Mouse (Mus musculus) liver, postnatal 0 days (tissue): Measurements from ENCODE around the gene Frem3. TPM values are rescaled to one million over a fixed set of nuclear protein-coding genes. Genes with fewer than 3 reads are reported as not detected.

Experiments
- ATAC-seq: fragments of 200-750 bp; cut with Nextera tagmentation; 2 replicates; pipeline ENCODE4 v1.8.0; 2017; ENCODE audit warnings: mild to moderate bottlenecking, moderate library complexity
- DNase-seq: peaks from one replicate; pipeline ENCODE4 v3.0.0-alpha.2; 2016
- H3K27ac ChIP-seq: fragments of 300-500 bp; sonication (generic); 2 replicates; pipeline ENCODE4 v1.5.1; 2014; ENCODE audit warnings: antibody characterized with exemption, moderate library complexity, mild to moderate bottlenecking, low read depth
- H3K27me3 ChIP-seq: fragments of 300-500 bp; sonication (generic); 2 replicates; pipeline ENCODE4 v1.6.1; 2014; ENCODE audit warnings: low read length, control low read depth, mixed read lengths; ENCODE audit not compliant: insufficient read depth
- H3K36me3 ChIP-seq: fragments of 300-500 bp; sonication (generic); replicated peaks from 2 replicates; pipeline ENCODE4 v1.6.1; 2014; ENCODE audit warnings: mild to moderate bottlenecking, control low read depth, low read length, moderate library complexity, mixed read lengths; ENCODE audit not compliant: insufficient read depth
- H3K4me1 ChIP-seq: fragments of 300-500 bp; sonication (generic); 2 replicates; pipeline ENCODE4 v1.6.1; 2014; ENCODE audit warnings: antibody characterized with exemption, mild to moderate bottlenecking, control low read depth; ENCODE audit not compliant: insufficient read depth
- H3K4me2 ChIP-seq: fragments of 300-500 bp; sonication (generic); 2 replicates; pipeline ENCODE4 v1.6.1; 2014; ENCODE audit warnings: low read depth, mild to moderate bottlenecking, low read length, moderate library complexity, mixed read lengths
- H3K4me3 ChIP-seq: fragments of 300-500 bp; sonication (generic); 2 replicates; pipeline ENCODE4 v1.5.1; 2014; ENCODE audit warnings: low read depth, low read length
- H3K9ac ChIP-seq: fragments of 300-500 bp; sonication (generic); replicated peaks from 2 replicates; pipeline ENCODE4 v1.6.1; 2014; ENCODE audit warnings: mild to moderate bottlenecking, moderate library complexity
- H3K9me3 ChIP-seq: fragments of 300-500 bp; sonication (generic); 2 replicates; pipeline ENCODE4 v1.6.1; 2016; ENCODE audit warnings: mild to moderate bottlenecking, control low read depth, low read length, mixed read lengths
- CTCF ChIP-seq: sonication (generic); IDR thresholded peaks from 2 replicates; pipeline ENCODE4 v1.5.1; 2016; ENCODE audit warnings: antibody characterized with exemption, low read depth
- EP300 ChIP-seq: IDR thresholded peaks from 2 replicates; pipeline ENCODE4 v1.6.1; 2016; ENCODE audit warnings: antibody characterized with exemption, low read depth, mild to moderate bottlenecking
- WGBS: fragments of 180-500 bp; shearing (Covaris S2); extraction: QIAGEN DNeasy Blood & Tissue Kit; methylation state at CpG from one replicate; pipeline ENCODE4 v1.1.7; 2014; ENCODE audit not compliant: insufficient replicate concordance; 5-methylcytosine and 5-hydroxymethylcytosine counted together
- polyA plus RNA-seq: library from polyadenylated mRNA; unstranded; fragments of >200 nt; fragmentation: Nextera tagmentation; extraction: Ambion mirVana; gene quantifications from 2 replicates; pipeline ENCODE4 v1.2.1, GENCODE M21; 2015

The Frem3 gene
- polyA plus RNA-seq, 1 experiment from 2014 or later = 0.08 TPM

- WGBS = 54% methylated on average over 3 of the region's 3 CpGs
- Histone ChIP-seq H3K4me1 (no peaks in the 10 kb centered on the region), H3K4me3 (no peak overlapping the region)
These were observed 8.9 kb downstream of the Frem3 start for GRCm38 (mm10) chr8:80619787-80620186.

GRCm38 (mm10) chr8:80647394-80647793 is 36.5 kb downstream of the Frem3 start:
- DNase-seq (no peak), ATAC-seq (no peak)
- Histone ChIP-seq H3K27me3 (no peaks in the 10 kb centered on the region), H3K9me3 (no peaks in the 10 kb centered on the region), H3K4me2 (no peak overlapping the region), H3K27ac (no peak overlapping the region), H3K4me3 (no peak overlapping the region), H3K9ac (no peak overlapping the region), H3K36me3 (no peaks in the 10 kb centered on the region), H3K4me1 (no peaks in the 10 kb centered on the region)
- WGBS = 70% methylated on average over 6 of the region's 6 CpGs
- TF ChIP-seq EP300 (no peak), CTCF (no peak)

More at GRCm38 (mm10) chr8:80619787-80620186, 8.9 kb downstream of the Frem3 start:
- H3K9ac ChIP-seq = no peak overlapping the region
- no peaks in the 10 kb centered on the region for H3K27me3 ChIP-seq
- DNase-seq = no peak
- TF ChIP-seq EP300 (no peak), CTCF (no peak)
- H3K9me3 ChIP-seq = no peaks in the 10 kb centered on the region
- H3K36me3 ChIP-seq = no peaks in the 10 kb centered on the region
- H3K4me2 ChIP-seq = no peak overlapping the region
- no peak overlapping the region for H3K27ac ChIP-seq
- ATAC-seq = no peak

- ATAC-seq (no peak), DNase-seq (no peak)
- no peaks in the 10 kb centered on the region for H3K27me3 ChIP-seq
- H3K9ac ChIP-seq = no peak overlapping the region
- no peak overlapping the region for H3K27ac ChIP-seq
- H3K9me3 ChIP-seq = no peaks in the 10 kb centered on the region
- no peak overlapping the region for H3K4me3 ChIP-seq
- peaks cover 3% of the 10 kb centered on the region; the same call in 1 of the 2 replicates for H3K4me1 ChIP-seq
- H3K4me2 ChIP-seq = no peak overlapping the region
- whole genome bisulfite sequencing = 23% methylated on average over 4 of the region's 4 CpGs
- TF ChIP-seq EP300 (no peak), CTCF (no peak)
- H3K36me3 ChIP-seq = no peaks in the 10 kb centered on the region
These were observed 46.8 kb downstream of the Frem3 start for GRCm38 (mm10) chr8:80657639-80658038.

- Histone ChIP-seq H3K9me3 (no peaks in the 10 kb centered on the region), H3K4me1 (peaks cover 3% of the 10 kb centered on the region; the same call in 1 of the 2 replicates), H3K9ac (no peak overlapping the region), H3K4me3 (no peak overlapping the region), H3K36me3 (no peaks in the 10 kb centered on the region), H3K27ac (no peak overlapping the region), H3K4me2 (no peak overlapping the region), H3K27me3 (no peaks in the 10 kb centered on the region)
- ATAC-seq (peak; percentile 56), DNase-seq (no peak)
- 35% methylated on average over 4 of the region's 4 CpGs for WGBS
- TF ChIP-seq CTCF (no peak), EP300 (peak; percentile 88)
These were observed 50.2 kb downstream of the Frem3 start for GRCm38 (mm10) chr8:80661055-80661454.

GRCm38 (mm10) chr8:80663476-80663875 is 52.6 kb downstream of the Frem3 start:
- Histone ChIP-seq H3K9me3 (no peaks in the 10 kb centered on the region), H3K9ac (no peak overlapping the region), H3K27ac (no peak overlapping the region), H3K4me1 (no peaks in the 10 kb centered on the region), H3K27me3 (no peaks in the 10 kb centered on the region), H3K36me3 (no peaks in the 10 kb centered on the region), H3K4me3 (no peak overlapping the region), H3K4me2 (no peak overlapping the region)
- no peak for TF ChIP-seq EP300
- no peak for TF ChIP-seq CTCF
- WGBS = 30% methylated on average over 3 of the region's 3 CpGs
- DNase-seq = no peak
- no peak for ATAC-seq

- DNase-seq (no peak), ATAC-seq (no peak)
- Histone ChIP-seq H3K36me3 (no peaks in the 10 kb centered on the region), H3K9me3 (no peaks in the 10 kb centered on the region), H3K4me1 (0 out of 2 replicates have a peak, but pooled peaks cover 3% of the 10 kb centered on the region), H3K4me2 (peak overlapping the region; percentile 7), H3K4me3 (no peak overlapping the region), H3K27ac (no peak overlapping the region), H3K27me3 (no peaks in the 10 kb centered on the region), H3K9ac (no peak overlapping the region)
- no peak for TF ChIP-seq CTCF
- no peak for TF ChIP-seq EP300
- 55% methylated on average over 17 of the region's 17 CpGs for WGBS
These were observed 58.5 kb downstream of the Frem3 start for GRCm38 (mm10) chr8:80669277-80669901.
